Mouse (Mus musculus): ENCODE results near the gene Begain. TPM values are rescaled to one million over a fixed set of nuclear protein-coding genes. Genes with fewer than 3 reads are reported as not detected.

Begain gene
- total RNA-seq, 4 experiments from 2014 or later = 0.13 to 0.31 TPM; not detected in 2

Other genes with a start within 250 kb of the Begain start
- 10 to 100 TPM in 1 of 4 experiments, 1 to 10 TPM in 3; 8.5 to 10.5 (median 8.9) TPM for gene Slc25a29, start 232.3 kb downstream of the Begain start, total RNA-seq (2022)
- 1 to 10 TPM; 4.0 to 7.5 (median 5.8) TPM for gene Slc25a47, start 232.2 kb downstream of the Begain start, total RNA-seq (2022)
- 1 to 10 TPM; 3.7 to 4.8 (median 4.6) TPM for gene Wdr25, start 174.6 kb downstream of the Begain start, total RNA-seq (2022)
- 10 to 100 TPM; 26.4 to 28.7 (median 28.0) TPM for gene Wars, start 174.0 kb downstream of the Begain start, total RNA-seq (2022)